Mouse (Mus musculus): ENCODE results near the gene Pkd2l1. TPM values are rescaled to one million over a fixed set of nuclear protein-coding genes. Genes with fewer than 3 reads are reported as not detected.

Pkd2l1 gene
- polyA plus RNA-seq, 1 experiment from 2014 or later = 0.04 TPM

DNA sequence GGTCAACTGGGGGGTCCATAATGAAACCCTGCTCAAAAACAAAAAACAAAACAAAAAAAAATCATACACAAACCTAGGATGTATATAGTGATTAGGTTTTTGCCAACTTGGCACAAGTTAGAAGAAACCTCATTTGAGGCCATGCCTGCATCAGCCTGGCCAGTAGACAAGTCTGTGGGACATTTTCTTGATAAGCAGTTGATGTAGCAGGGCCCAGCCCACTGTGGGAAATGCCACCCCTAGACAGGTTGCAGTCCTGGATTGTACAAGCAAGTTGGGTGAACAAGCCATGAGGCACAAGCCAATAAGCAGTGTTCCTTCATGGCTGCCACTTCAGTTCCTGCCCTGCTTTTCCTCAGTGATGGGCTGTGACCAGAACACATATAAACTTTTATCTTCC, 91.4 kb downstream of the Pkd2l1 start:
- ATAC-seq (ENCODE audit: borderline replicate concordance, extremely low read depth, low FRiP score, low TSS enrichment) = no peak
- no peaks in the 10 kb centered on the region for H3K4me1 ChIP-seq
- no peak overlapping the region for H3K4me3 ChIP-seq
- no peaks in the 10 kb centered on the region for H3K9me3 ChIP-seq
- H3K27ac ChIP-seq = no peak overlapping the region
- H3K36me3 ChIP-seq = peaks cover 27% of the 10 kb centered on the region
- H3K27me3 ChIP-seq = no peaks in the 10 kb centered on the region
- no peak overlapping the region for H3K4me2 ChIP-seq
- H3K9ac ChIP-seq = no peak overlapping the region

Other genes with a start within 250 kb of the Pkd2l1 start
- 5.8 and 6.6 TPM in 2 replicates for gene Cpn1, start 205.9 kb downstream of the Pkd2l1 start, polyA plus RNA-seq (2015; fragmentation: Nextera tagmentation; extraction: Ambion mirVana)
- gene Cyp2c23, start 163.2 kb downstream of the Pkd2l1 start, polyA plus RNA-seq (2015; fragmentation: Nextera tagmentation; extraction: Ambion mirVana) = 0.35 TPM in 2 replicates
- gene Erlin1, start 122.7 kb downstream of the Pkd2l1 start, polyA plus RNA-seq (2015; fragmentation: Nextera tagmentation; extraction: Ambion mirVana) = 38.9 and 41.9 TPM in 2 replicates
- 37.1 and 40.8 TPM in 2 replicates for gene Chuk, start 85.0 kb downstream of the Pkd2l1 start, polyA plus RNA-seq (2015; fragmentation: Nextera tagmentation; extraction: Ambion mirVana)
- gene Cwf19l1, start 56.6 kb downstream of the Pkd2l1 start, polyA plus RNA-seq (2015; fragmentation: Nextera tagmentation; extraction: Ambion mirVana) = 33.9 and 34.6 TPM in 2 replicates
- gene Bloc1s2, start 46.0 kb downstream of the Pkd2l1 start, polyA plus RNA-seq (2015; fragmentation: Nextera tagmentation; extraction: Ambion mirVana) = 76.2 and 79.1 TPM in 2 replicates
- 0.58 and 0.64 TPM in 2 replicates for gene Scd3, start 10.8 kb upstream of the Pkd2l1 start, polyA plus RNA-seq (2015; fragmentation: Nextera tagmentation; extraction: Ambion mirVana)
- 210 and 224 TPM in 2 replicates for gene Scd2, start 101.2 kb upstream of the Pkd2l1 start, polyA plus RNA-seq (2015; fragmentation: Nextera tagmentation; extraction: Ambion mirVana)
- 0.15 and 0.35 TPM in 2 replicates for gene Scd4, start 140.7 kb upstream of the Pkd2l1 start, polyA plus RNA-seq (2015; fragmentation: Nextera tagmentation; extraction: Ambion mirVana)
- 2.5 and 2.6 TPM in 2 replicates for gene Scd1, start 215.4 kb upstream of the Pkd2l1 start, polyA plus RNA-seq (2015; fragmentation: Nextera tagmentation; extraction: Ambion mirVana)

All from lung, embryonic 15.5 days (tissue).